Mouse (Mus musculus) neutrophil, adult 65 days (primary cell): Measurements from ENCODE around the gene Haspin. TPM values are rescaled to one million over a fixed set of nuclear protein-coding genes. Genes with fewer than 3 reads are reported as not detected.

Source experiments
- total RNA-seq: library from RNA; stranded (reverse); gene quantifications from 2 replicates; pipeline ENCODE4 v1.2.4, GENCODE M21; 2023

The Haspin gene
- total RNA-seq = 6.6 and 6.9 TPM in 2 replicates

GRCm38 (mm10) chr11:73137591-73138501 is at the start of gene Haspin:
Gene Haspin, minus strand, starts transcription at chr11:73138294.

GRCm38 (mm10) chr11:73176608-73177508 is 38.8 kb upstream of the Haspin start, which contains the start of the genes Emc6 and Tax1bp3:
Gene Emc6, minus strand, starts transcription at chr11:73177037.
Gene Tax1bp3, plus strand, starts transcription at chr11:73177083.

GRCm38 (mm10) chr11:73159957-73160810 is 22.1 kb upstream of the Haspin start, which contains the start of gene P2rx5:
Gene P2rx5, plus strand, starts transcription at chr11:73160421.

GRCm38 (mm10) chr11:73090283-73090682 is 47.8 kb downstream of the Haspin start, which contains the start of gene Itgae:
Gene Itgae, plus strand, starts transcription at chr11:73090583.

Other genes with a start within 250 kb of the Haspin start
- 274 and 342 TPM in 2 replicates for gene Atp2a3, start 177.1 kb downstream of the Haspin start, total RNA-seq
- 10.6 and 12.3 TPM in 2 replicates for gene P2rx1, start 139.2 kb downstream of the Haspin start, total RNA-seq
- 13.9 and 22.1 TPM in 2 replicates for gene Camkk1, start 119.3 kb downstream of the Haspin start, total RNA-seq
- gene Ncbp3, start 90.5 kb downstream of the Haspin start, total RNA-seq = 23.2 and 25.4 TPM in 2 replicates
- 0.20 TPM in 1 of 2 replicates, not detected in the other for gene Itgae, start 47.7 kb downstream of the Haspin start, total RNA-seq
- gene P2rx5, start 22.1 kb upstream of the Haspin start, total RNA-seq = not detected in 2 replicates
- 22.2 and 29.7 TPM in 2 replicates for gene Emc6, start 38.7 kb upstream of the Haspin start, total RNA-seq
- gene Tax1bp3, start 38.8 kb upstream of the Haspin start, total RNA-seq = 10.4 and 14.8 TPM in 2 replicates
- gene Ctns, start 60.7 kb upstream of the Haspin start, total RNA-seq = 24.8 and 27.1 TPM in 2 replicates
- 0.75 and 0.76 TPM in 2 replicates for gene Shpk, start 61.2 kb upstream of the Haspin start, total RNA-seq
- not detected in 2 replicates for gene Trpv1, start 96.0 kb upstream of the Haspin start, total RNA-seq
- gene Trpv3, start 129.1 kb upstream of the Haspin start, total RNA-seq = not detected in 2 replicates
- gene Aspa, start 191.3 kb upstream of the Haspin start, total RNA-seq = not detected in 2 replicates
- not detected in 2 replicates for gene Gm49340, start 191.4 kb upstream of the Haspin start, total RNA-seq
- gene Spata22, start 191.4 kb upstream of the Haspin start, total RNA-seq = not detected in 2 replicates
- not detected in 2 replicates for gene Olfr20, start 212.5 kb upstream of the Haspin start, total RNA-seq
- not detected in 2 replicates for gene Olfr376, start 233.0 kb upstream of the Haspin start, total RNA-seq